Mouse (Mus musculus) midbrain, embryonic 12.5 days (tissue): Measurements from ENCODE around the gene Pde1a. TPM values are rescaled to one million over a fixed set of nuclear protein-coding genes. Genes with fewer than 3 reads are reported as not detected.

Experiments used
- ATAC-seq: fragments of 200-750 bp; cut with Nextera tagmentation; 2 replicates; pipeline ENCODE4 v1.8.0; 2017; ENCODE audit warnings: low read depth, moderate TSS enrichment, moderate library complexity; ENCODE audit not compliant: low FRiP score
- H3K27ac ChIP-seq: fragments of 300-500 bp; sonication (generic); replicated peaks from 2 replicates; pipeline ENCODE4 v1.5.1; 2016; ENCODE audit warnings: mild to moderate bottlenecking
- H3K27me3 ChIP-seq: fragments of 300-500 bp; sonication (generic); 2 replicates; pipeline ENCODE4 v1.6.1; 2016; ENCODE audit warnings: mild to moderate bottlenecking
- H3K36me3 ChIP-seq: fragments of 300-500 bp; sonication (generic); 2 replicates; pipeline ENCODE4 v1.6.1; 2016
- H3K4me1 ChIP-seq: fragments of 300-500 bp; sonication (generic); 2 replicates; pipeline ENCODE4 v1.6.1; 2016
- H3K4me2 ChIP-seq: fragments of 300-500 bp; sonication (generic); replicated peaks from 2 replicates; pipeline ENCODE4 v1.6.1; 2016; ENCODE audit warnings: mild to moderate bottlenecking, moderate library complexity
- H3K4me3 ChIP-seq: fragments of 300-500 bp; sonication (generic); 2 replicates; pipeline ENCODE4 v1.5.1; 2016; ENCODE audit warnings: mild to moderate bottlenecking
- H3K9ac ChIP-seq: fragments of 300-500 bp; sonication (generic); replicated peaks from 2 replicates; pipeline ENCODE4 v1.6.1; 2016; ENCODE audit warnings: mild to moderate bottlenecking, moderate library complexity
- H3K9me3 ChIP-seq: fragments of 300-500 bp; sonication (generic); 2 replicates; pipeline ENCODE4 v1.6.1; 2016; ENCODE audit warnings: mild to moderate bottlenecking
- WGBS: fragments of 180-500 bp; shearing (Covaris S2); methylation state at CpG from one replicate; pipeline ENCODE4 v1.1.7; 2016; 5-methylcytosine and 5-hydroxymethylcytosine counted together
- polyA plus RNA-seq: library from polyadenylated mRNA; unstranded; fragments of >200 nt; fragmentation: Nextera tagmentation; extraction: Ambion mirVana; gene quantifications from 2 replicates; pipeline ENCODE4 v1.2.1, GENCODE M21; 2016

The Pde1a gene
- polyA plus RNA-seq, 1 experiment from 2014 or later = 1.5 TPM

- Histone ChIP-seq H3K4me3 (no peak overlapping the region), H3K9ac (no peak overlapping the region), H3K36me3 (no peaks in the 10 kb centered on the region), H3K27ac (no peak overlapping the region), H3K27me3 (no peaks in the 10 kb centered on the region), H3K4me2 (no peak overlapping the region), H3K9me3 (no peaks in the 10 kb centered on the region), H3K4me1 (no peaks in the 10 kb centered on the region)
- no peak for ATAC-seq
- WGBS = 88% methylated on average over 9 of the region's 9 CpGs
These were observed 49.0 kb downstream of the Pde1a start for GRCm38 (mm10) chr2:80080090-80080821.

GRCm38 (mm10) chr2:80079618-80080017, 49.6 kb downstream of the Pde1a start:
- Histone ChIP-seq H3K36me3 (no peaks in the 10 kb centered on the region), H3K4me3 (no peak overlapping the region), H3K4me1 (no peaks in the 10 kb centered on the region), H3K9ac (no peak overlapping the region), H3K27me3 (no peaks in the 10 kb centered on the region), H3K9me3 (no peaks in the 10 kb centered on the region), H3K27ac (no peak overlapping the region), H3K4me2 (no peak overlapping the region)
- WGBS = 91% methylated on average over 4 of the region's 4 CpGs
- no peak for ATAC-seq

GRCm38 (mm10) chr2:80076323-80076722, 52.9 kb downstream of the Pde1a start:
- WGBS = 78% methylated on average over 4 of the region's 4 CpGs
- Histone ChIP-seq H3K9me3 (no peaks in the 10 kb centered on the region), H3K27me3 (no peaks in the 10 kb centered on the region), H3K4me3 (no peak overlapping the region), H3K27ac (no peak overlapping the region), H3K9ac (no peak overlapping the region), H3K4me2 (no peak overlapping the region), H3K36me3 (no peaks in the 10 kb centered on the region), H3K4me1 (no peaks in the 10 kb centered on the region)
- ATAC-seq = no peak

GRCm38 (mm10) chr2:80074531-80074930, 54.7 kb downstream of the Pde1a start:
- ATAC-seq = no peak
- Histone ChIP-seq H3K4me2 (no peak overlapping the region), H3K4me3 (no peak overlapping the region), H3K9ac (no peak overlapping the region), H3K4me1 (no peaks in the 10 kb centered on the region), H3K27ac (no peak overlapping the region), H3K27me3 (no peaks in the 10 kb centered on the region), H3K9me3 (no peaks in the 10 kb centered on the region), H3K36me3 (no peaks in the 10 kb centered on the region)
- WGBS = 84% methylated on average over 2 of the region's 2 CpGs

GRCm38 (mm10) chr2:80074046-80074445, 55.2 kb downstream of the Pde1a start:
- Histone ChIP-seq H3K27ac (no peak overlapping the region), H3K27me3 (no peaks in the 10 kb centered on the region), H3K36me3 (no peaks in the 10 kb centered on the region), H3K9me3 (no peaks in the 10 kb centered on the region), H3K9ac (no peak overlapping the region), H3K4me3 (no peak overlapping the region), H3K4me2 (no peak overlapping the region), H3K4me1 (no peaks in the 10 kb centered on the region)
- no peak for ATAC-seq
- 57% methylated on average over 5 of the region's 5 CpGs for WGBS

GRCm38 (mm10) chr2:80073426-80073825, 55.8 kb downstream of the Pde1a start:
- H3K4me1 ChIP-seq = no peaks in the 10 kb centered on the region
- no peak for ATAC-seq
- 71% methylated on average over 2 of the region's 2 CpGs for WGBS

GRCm38 (mm10) chr2:80069745-80070144, 59.5 kb downstream of the Pde1a start:
- Histone ChIP-seq H3K27ac (no peak overlapping the region), H3K36me3 (no peaks in the 10 kb centered on the region), H3K4me3 (no peak overlapping the region), H3K4me1 (no peaks in the 10 kb centered on the region), H3K9ac (no peak overlapping the region), H3K4me2 (no peak overlapping the region), H3K9me3 (no peaks in the 10 kb centered on the region), H3K27me3 (no peaks in the 10 kb centered on the region)
- no peak for ATAC-seq
- WGBS = 75% methylated on average over 3 of the region's 3 CpGs

More at GRCm38 (mm10) chr2:80073426-80073825, 55.8 kb downstream of the Pde1a start:
- Histone ChIP-seq H3K9ac (no peak overlapping the region), H3K9me3 (no peaks in the 10 kb centered on the region), H3K27me3 (no peaks in the 10 kb centered on the region), H3K4me2 (no peak overlapping the region), H3K4me3 (no peak overlapping the region), H3K27ac (no peak overlapping the region), H3K36me3 (no peaks in the 10 kb centered on the region)

GRCm38 (mm10) chr2:80066449-80066848, 62.8 kb downstream of the Pde1a start:
- no peaks in the 10 kb centered on the region for H3K4me1 ChIP-seq
- H3K27me3 ChIP-seq = no peaks in the 10 kb centered on the region
- H3K9me3 ChIP-seq = no peaks in the 10 kb centered on the region
- H3K4me2 ChIP-seq = no peak overlapping the region
- H3K4me3 ChIP-seq = no peak overlapping the region
- no peaks in the 10 kb centered on the region for H3K36me3 ChIP-seq
- H3K27ac ChIP-seq = no peak overlapping the region
- ATAC-seq = no peak
- H3K9ac ChIP-seq = no peak overlapping the region
- WGBS = 83% methylated on average over 4 of the region's 4 CpGs

- Histone ChIP-seq H3K4me1 (no peaks in the 10 kb centered on the region), H3K27ac (no peak overlapping the region), H3K9me3 (no peaks in the 10 kb centered on the region), H3K36me3 (no peaks in the 10 kb centered on the region), H3K27me3 (no peaks in the 10 kb centered on the region), H3K4me2 (no peak overlapping the region), H3K4me3 (no peak overlapping the region), H3K9ac (no peak overlapping the region)
- ATAC-seq = no peak; the same call in 1 of the 2 replicates
These were observed 73.2 kb downstream of the Pde1a start for GRCm38 (mm10) chr2:80056062-80056461.

- Histone ChIP-seq H3K9me3 (no peaks in the 10 kb centered on the region), H3K9ac (no peak overlapping the region), H3K4me1 (no peaks in the 10 kb centered on the region), H3K4me2 (no peak overlapping the region), H3K27ac (no peak overlapping the region), H3K36me3 (no peaks in the 10 kb centered on the region), H3K27me3 (no peaks in the 10 kb centered on the region), H3K4me3 (no peak overlapping the region)
- no peak for ATAC-seq
- 77% methylated on average over 3 of the region's 3 CpGs for WGBS
These were observed 75.2 kb downstream of the Pde1a start for GRCm38 (mm10) chr2:80054042-80054441.

GRCm38 (mm10) chr2:80046751-80047513, 82.3 kb downstream of the Pde1a start:
- H3K27me3 ChIP-seq = no peaks in the 10 kb centered on the region
- ATAC-seq = no peak
- no peak overlapping the region for H3K4me3 ChIP-seq
- no peaks in the 10 kb centered on the region for H3K4me1 ChIP-seq
- H3K9me3 ChIP-seq = no peaks in the 10 kb centered on the region
- WGBS = 89% methylated on average over 4 of the region's 4 CpGs
- no peak overlapping the region for H3K27ac ChIP-seq
- H3K4me2 ChIP-seq = no peak overlapping the region
- H3K36me3 ChIP-seq = no peaks in the 10 kb centered on the region
- H3K9ac ChIP-seq = no peak overlapping the region

GRCm38 (mm10) chr2:80038642-80039445, 90.4 kb downstream of the Pde1a start:
- ATAC-seq = no peak
- Histone ChIP-seq H3K27me3 (no peaks in the 10 kb centered on the region), H3K27ac (no peak overlapping the region), H3K9me3 (no peaks in the 10 kb centered on the region), H3K4me2 (no peak overlapping the region), H3K4me3 (no peak overlapping the region), H3K4me1 (no peaks in the 10 kb centered on the region), H3K9ac (no peak overlapping the region), H3K36me3 (no peaks in the 10 kb centered on the region)
- WGBS = 68% methylated on average over 10 of the region's 10 CpGs
